Mouse (Mus musculus) forebrain, embryonic 12.5 days (tissue): ENCODE results near the gene Tnnt3. TPM values are rescaled to one million over a fixed set of nuclear protein-coding genes. Genes with fewer than 3 reads are reported as not detected.

ENCODE experiments used
- ATAC-seq: fragments of 200-750 bp; cut with Nextera tagmentation; 2 replicates; pipeline ENCODE4 v1.8.0; 2017; ENCODE audit warnings: moderate TSS enrichment; ENCODE audit not compliant: low FRiP score
- H3K27ac ChIP-seq: fragments of 300-500 bp; sonication (generic); 2 replicates; pipeline ENCODE4 v1.5.1; 2016; ENCODE audit warnings: mild to moderate bottlenecking
- H3K27me3 ChIP-seq: fragments of 300-500 bp; sonication (generic); 2 replicates; pipeline ENCODE4 v1.6.1; 2016; ENCODE audit warnings: mild to moderate bottlenecking
- H3K36me3 ChIP-seq: fragments of 300-500 bp; sonication (generic); replicated peaks from 2 replicates; pipeline ENCODE4 v1.6.1; 2016; ENCODE audit warnings: mild to moderate bottlenecking
- H3K4me1 ChIP-seq: fragments of 300-500 bp; sonication (generic); 2 replicates; pipeline ENCODE4 v1.6.1; 2016
- H3K4me2 ChIP-seq: fragments of 300-500 bp; sonication (generic); 2 replicates; pipeline ENCODE4 v1.6.1; 2016; ENCODE audit warnings: mild to moderate bottlenecking, moderate library complexity
- H3K4me3 ChIP-seq: fragments of 300-500 bp; sonication (generic); replicated peaks from 2 replicates; pipeline ENCODE4 v1.5.1; 2016; ENCODE audit warnings: mild to moderate bottlenecking
- H3K9ac ChIP-seq: fragments of 300-500 bp; sonication (generic); 2 replicates; pipeline ENCODE4 v1.6.1; 2016; ENCODE audit warnings: mild to moderate bottlenecking
- H3K9me3 ChIP-seq: fragments of 300-500 bp; sonication (generic); 2 replicates; pipeline ENCODE4 v1.6.1; 2016
- WGBS: fragments of 180-500 bp; shearing (Covaris S2); methylation state at CpG from one replicate; pipeline ENCODE4 v1.1.7; 2016; 5-methylcytosine and 5-hydroxymethylcytosine counted together
- polyA plus RNA-seq: library from polyadenylated mRNA; unstranded; fragments of >200 nt; fragmentation: Nextera tagmentation; extraction: Ambion mirVana; gene quantifications from 2 replicates; pipeline ENCODE4 v1.2.1, GENCODE M21; 2016

Gene Tnnt3
- polyA plus RNA-seq, 1 experiment from 2014 or later, result 0.78 TPM

DNA sequence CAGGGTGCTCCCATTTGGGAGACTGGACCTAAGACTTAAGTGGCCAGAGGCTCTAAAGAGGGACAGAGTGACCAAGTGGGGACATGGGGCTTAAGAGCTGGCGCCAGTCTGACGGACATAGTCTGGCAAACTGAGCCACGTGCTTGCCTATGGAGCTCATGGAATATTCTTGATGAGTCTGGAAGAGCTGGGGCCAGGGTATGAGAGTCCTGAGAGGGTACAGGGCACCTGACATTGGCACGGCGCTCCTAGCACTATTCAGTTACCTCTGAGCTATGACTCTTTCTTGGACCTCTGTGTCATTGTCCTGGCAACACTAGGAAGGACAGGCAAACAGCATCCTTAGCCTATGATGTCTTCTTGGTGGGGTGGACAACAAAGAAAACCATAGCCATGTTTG, 53.1 kb downstream of the Tnnt3 start:
- no peak for ATAC-seq
- H3K4me2 ChIP-seq, result no peak overlapping the region
- H3K27me3 ChIP-seq, result no peaks in the 10 kb centered on the region
- H3K4me1 ChIP-seq, result peaks cover 24% of the 10 kb centered on the region
- H3K9ac ChIP-seq, result no peak overlapping the region
- no peak overlapping the region for H3K4me3 ChIP-seq
- no peaks in the 10 kb centered on the region for H3K9me3 ChIP-seq
- H3K27ac ChIP-seq, result no peak overlapping the region
- no peaks in the 10 kb centered on the region for H3K36me3 ChIP-seq
- 93% methylated on average over 5 of the region's 5 CpGs for WGBS

DNA sequence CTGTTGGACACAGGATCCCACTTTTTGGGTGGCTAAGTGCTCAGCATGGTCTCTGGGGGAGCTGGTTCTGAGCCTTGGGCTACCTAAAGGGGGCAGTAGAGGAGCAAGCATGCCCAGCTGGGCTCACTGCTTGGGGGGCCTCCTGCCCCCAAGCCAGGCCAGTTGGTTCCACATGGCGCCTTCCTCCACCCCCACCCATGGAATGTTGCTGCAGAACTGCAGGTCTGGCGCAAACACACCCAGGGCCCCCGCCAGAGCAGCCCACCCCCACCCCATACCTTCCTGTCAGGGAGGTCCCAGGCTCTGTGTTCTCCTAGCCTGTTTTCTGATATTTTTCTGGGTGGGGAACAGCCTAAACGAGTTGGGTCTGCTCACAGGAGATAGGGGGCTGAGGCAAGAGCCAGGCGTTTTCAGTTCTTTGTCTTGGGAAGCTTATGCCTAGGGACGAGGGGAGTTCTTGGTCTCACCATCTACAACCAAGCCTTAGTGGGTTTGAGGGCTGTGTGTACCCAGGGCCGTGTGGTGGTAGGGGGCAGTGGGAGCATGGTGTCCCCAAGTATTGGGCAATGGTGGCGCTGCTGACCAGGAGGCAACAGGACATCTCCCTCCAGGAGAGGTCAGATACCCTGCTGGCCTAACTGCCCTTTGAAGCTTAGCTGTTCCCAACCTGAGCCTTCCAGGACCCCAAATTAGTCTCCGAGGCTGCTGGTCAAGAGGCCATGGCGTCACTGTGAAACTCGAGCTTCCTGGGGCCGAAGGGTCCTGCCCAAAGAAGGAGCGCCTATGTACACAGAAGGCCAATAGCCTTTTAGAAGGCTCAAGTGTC, 54.2 kb downstream of the Tnnt3 start:
- H3K9me3 ChIP-seq, result no peaks in the 10 kb centered on the region
- peaks cover 30% of the 10 kb centered on the region for H3K4me1 ChIP-seq
- no peak overlapping the region for H3K4me2 ChIP-seq
- H3K27ac ChIP-seq, result 0 out of 2 replicates have a peak overlapping the region, but pooled peaks have one; percentile 50
- H3K27me3 ChIP-seq, result no peaks in the 10 kb centered on the region
- no peaks in the 10 kb centered on the region for H3K36me3 ChIP-seq
- 58% methylated on average over 13 of the region's 13 CpGs for WGBS
- H3K4me3 ChIP-seq, result no peak overlapping the region
- H3K9ac ChIP-seq, result no peak overlapping the region
- ATAC-seq, result no peak

DNA sequence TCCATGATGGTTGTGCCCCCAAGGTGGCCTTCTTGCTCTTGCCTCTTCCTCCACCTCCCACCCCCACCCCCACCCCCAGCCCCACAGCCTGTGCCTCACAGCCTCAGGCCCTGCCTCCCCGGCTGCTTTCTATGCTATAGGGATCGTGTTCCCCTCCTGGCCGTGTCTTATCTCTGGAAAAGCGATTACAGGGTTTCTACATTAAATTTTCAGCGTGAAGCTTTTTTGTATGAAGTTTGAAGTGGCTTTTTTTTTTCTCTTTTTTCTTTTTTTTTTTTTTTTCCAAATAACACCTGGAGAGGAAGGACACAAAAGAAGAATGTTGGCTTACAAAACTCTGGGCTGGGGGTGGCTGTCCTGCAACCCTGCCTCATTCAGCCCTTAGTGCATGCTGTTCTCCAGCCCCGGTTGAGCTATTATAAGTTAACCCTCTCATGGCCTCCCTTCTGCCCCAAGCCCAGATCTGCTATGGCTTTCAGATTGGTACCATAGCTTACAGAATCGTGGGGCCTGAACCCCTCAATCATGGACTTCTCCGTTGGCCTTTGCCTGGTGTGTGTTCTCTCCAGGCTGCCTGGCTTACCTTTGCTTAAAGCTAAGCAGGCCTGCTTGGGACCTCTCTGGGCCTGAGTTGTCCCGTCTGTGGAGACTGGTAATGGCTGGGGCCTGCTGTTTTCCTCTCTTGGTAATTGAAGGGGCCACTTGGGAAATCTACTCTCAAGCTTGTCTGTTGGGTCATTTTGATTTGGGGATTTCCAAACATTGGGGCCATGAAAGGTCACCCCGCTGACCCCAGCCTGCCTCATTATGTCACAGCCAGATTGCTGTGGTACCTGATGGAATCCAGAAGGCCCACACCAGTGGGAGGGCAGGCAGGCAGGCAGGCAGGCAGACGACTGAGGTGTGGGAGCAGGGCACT, 55.0 kb downstream of the Tnnt3 start:
- no peak overlapping the region for H3K4me2 ChIP-seq
- WGBS, result 41% methylated on average over 11 of the region's 11 CpGs
- H3K9me3 ChIP-seq, result no peaks in the 10 kb centered on the region
- no peak for ATAC-seq
- H3K27me3 ChIP-seq, result no peaks in the 10 kb centered on the region
- no peak overlapping the region for H3K4me3 ChIP-seq
- H3K27ac ChIP-seq, result peak overlapping the region; percentile 60; the same call in 1 of the 2 replicates
- H3K9ac ChIP-seq, result no peak overlapping the region
- H3K36me3 ChIP-seq, result no peaks in the 10 kb centered on the region
- H3K4me1 ChIP-seq, result peaks cover 27% of the 10 kb centered on the region

DNA sequence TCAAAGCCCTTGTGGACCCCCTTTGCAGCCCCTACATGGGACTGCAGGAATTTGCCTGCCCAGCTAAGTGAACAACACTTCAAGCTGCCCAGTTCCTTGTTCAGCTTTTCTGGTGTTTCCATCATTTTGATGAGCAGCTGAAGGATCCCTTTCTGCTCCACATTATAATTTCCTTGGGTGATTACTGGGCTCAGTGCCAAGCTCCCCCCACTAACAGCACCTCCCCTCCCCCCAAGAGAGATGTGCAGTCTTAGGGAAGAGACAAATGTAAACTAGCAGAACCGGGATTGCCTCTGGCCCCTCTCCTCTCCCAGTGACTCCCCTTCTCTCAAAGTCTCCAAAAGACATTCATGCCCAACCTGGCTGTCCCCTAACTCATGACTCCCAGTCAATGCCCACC, 56.0 kb downstream of the Tnnt3 start:
- peak overlapping the region; percentile 27; the same call in 1 of the 2 replicates for H3K9ac ChIP-seq
- H3K4me3 ChIP-seq, result no peak overlapping the region
- H3K4me2 ChIP-seq, result no peak overlapping the region
- 63% methylated on average over 1 of the region's 1 CpGs for WGBS
- no peaks in the 10 kb centered on the region for H3K9me3 ChIP-seq
- no peak for ATAC-seq
- H3K4me1 ChIP-seq, result peaks cover 27% of the 10 kb centered on the region
- H3K27ac ChIP-seq, result peak overlapping the region; percentile 60; the same call in 1 of the 2 replicates
- H3K36me3 ChIP-seq, result no peaks in the 10 kb centered on the region
- no peaks in the 10 kb centered on the region for H3K27me3 ChIP-seq

DNA sequence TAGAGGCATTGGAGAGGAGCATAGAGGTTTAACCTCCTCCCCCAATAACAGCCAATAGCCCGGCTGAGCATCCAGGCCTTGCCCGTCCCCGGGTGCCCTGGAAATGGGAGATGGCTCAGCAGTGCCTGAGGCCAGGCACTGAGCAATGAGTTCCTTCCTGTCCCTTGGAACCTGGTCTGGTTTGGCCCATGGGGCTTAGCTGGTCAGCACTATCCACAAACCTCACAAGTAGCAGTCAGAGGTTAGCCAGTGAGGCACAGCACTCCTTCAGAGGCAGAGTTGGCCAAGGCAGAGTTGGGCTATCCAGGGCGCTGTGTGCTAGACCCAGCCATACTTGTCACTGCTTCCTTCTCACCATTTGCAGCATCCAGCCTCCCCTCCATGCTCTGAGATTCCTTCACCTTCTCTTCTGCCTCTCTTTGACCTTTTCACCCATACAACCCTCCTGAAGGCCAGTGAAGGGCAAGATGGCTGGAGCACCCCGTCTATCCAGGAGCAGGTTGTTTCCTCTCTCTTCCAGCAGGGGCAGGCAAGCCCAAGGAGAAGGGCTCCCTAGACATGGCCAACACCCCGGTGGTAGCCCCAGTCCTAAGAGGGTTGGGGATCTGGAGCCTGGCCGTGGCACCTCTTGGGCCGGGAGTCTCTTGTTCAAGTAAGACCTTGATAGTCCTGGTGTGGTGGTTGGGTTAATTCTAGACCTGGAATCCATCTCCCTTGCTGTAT, 56.9 kb downstream of the Tnnt3 start:
- no peak for ATAC-seq
- Histone ChIP-seq H3K36me3 (no peaks in the 10 kb centered on the region), H3K27me3 (no peaks in the 10 kb centered on the region), H3K4me3 (no peak overlapping the region), H3K4me1 (peaks cover 27% of the 10 kb centered on the region), H3K27ac (no peak overlapping the region), H3K9ac (no peak overlapping the region), H3K9me3 (no peaks in the 10 kb centered on the region), H3K4me2 (no peak overlapping the region)
- 92% methylated on average over 8 of the region's 8 CpGs for WGBS

DNA sequence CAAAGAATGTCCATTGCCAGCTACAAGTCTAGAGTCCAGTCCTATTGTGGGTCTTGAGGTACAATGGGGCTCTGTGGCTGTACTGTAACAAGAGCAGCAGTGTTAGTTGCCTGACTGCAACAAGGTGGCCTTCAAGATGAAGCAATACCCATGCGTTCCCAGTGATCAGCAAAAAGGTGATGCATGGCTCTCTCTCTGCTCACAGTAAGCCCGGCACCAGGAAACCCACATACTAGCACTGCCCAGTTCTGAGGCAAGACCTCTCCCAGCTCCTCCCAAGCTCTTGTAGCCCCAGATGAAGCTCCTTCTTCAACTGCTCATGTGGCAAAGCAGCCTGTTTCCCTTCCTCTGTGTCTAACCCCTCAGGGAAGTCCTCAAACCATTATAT, 57.4 kb downstream of the Tnnt3 start:
- no peaks in the 10 kb centered on the region for H3K36me3 ChIP-seq
- no peak overlapping the region for H3K9ac ChIP-seq
- H3K4me3 ChIP-seq, result no peak overlapping the region
- H3K4me2 ChIP-seq, result no peak overlapping the region
- 97% methylated on average over 2 of the region's 2 CpGs for WGBS
- H3K9me3 ChIP-seq, result no peaks in the 10 kb centered on the region
- no peak for ATAC-seq
- peaks cover 30% of the 10 kb centered on the region for H3K4me1 ChIP-seq
- H3K27ac ChIP-seq, result no peak overlapping the region
- H3K27me3 ChIP-seq, result 0 out of 2 replicates have a peak, but pooled peaks cover 3% of the 10 kb centered on the region

DNA sequence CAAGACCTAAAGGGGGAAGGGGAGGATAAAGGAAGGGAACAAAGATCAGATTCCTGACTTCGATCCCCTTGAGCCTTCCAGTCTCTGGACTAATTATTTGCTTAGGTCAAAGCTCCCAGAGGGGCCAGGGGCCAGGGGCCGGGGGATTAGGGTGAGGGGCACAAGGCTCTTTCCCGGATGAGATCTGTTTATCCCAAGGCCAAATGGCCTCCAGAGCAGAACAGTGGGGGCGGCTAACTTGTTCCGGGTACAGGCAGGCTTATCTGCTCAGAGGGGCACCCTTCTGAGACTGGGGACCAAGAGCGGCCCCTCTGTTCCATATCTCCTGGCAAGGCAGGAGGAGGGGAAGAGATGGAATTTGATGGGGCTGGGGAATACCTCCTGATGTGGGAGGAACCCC, 59.1 kb downstream of the Tnnt3 start:
- 16% methylated on average over 6 of the region's 6 CpGs for WGBS

DNA sequence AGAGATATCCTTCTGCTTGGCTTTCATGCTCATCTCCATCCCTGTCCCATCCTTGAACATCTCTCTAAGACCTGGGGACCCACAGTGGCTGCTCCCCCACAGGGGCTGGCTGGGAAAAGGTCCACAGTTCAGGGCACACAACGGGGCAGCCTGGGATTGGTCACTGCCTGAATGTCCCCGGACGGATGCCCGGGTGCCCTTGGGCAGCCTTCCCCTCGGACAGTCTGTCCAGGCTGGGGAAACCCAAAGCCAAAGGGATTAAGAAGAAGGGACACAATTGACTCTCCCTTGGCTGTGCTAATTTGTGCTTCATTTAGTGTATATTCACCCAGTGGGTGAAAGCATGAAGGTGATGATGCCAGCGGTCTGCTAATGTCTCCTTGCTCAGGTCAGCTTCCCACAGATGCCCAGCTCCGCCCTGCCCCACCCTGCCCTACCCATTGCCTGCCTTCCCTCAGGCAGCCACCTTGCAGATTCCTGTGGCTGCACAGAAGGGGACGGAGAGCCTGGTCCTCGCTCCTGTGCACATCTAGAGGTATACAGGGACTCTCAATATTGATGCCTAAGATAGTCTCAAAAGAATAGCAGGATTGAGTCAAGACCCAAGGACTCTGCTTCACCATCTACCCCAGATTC, 60.0 kb downstream of the Tnnt3 start:
- Histone ChIP-seq H3K4me1 (peaks cover 45% of the 10 kb centered on the region), H3K36me3 (no peaks in the 10 kb centered on the region), H3K9me3 (no peaks in the 10 kb centered on the region), H3K4me2 (no peak overlapping the region), H3K9ac (no peak overlapping the region), H3K27ac (no peak overlapping the region), H3K4me3 (no peak overlapping the region), H3K27me3 (0 out of 2 replicates have a peak, but pooled peaks cover 7% of the 10 kb centered on the region)
- no peak for ATAC-seq
- WGBS, result 89% methylated on average over 9 of the region's 9 CpGs

More for the DNA sequence above, 59.1 kb downstream of the Tnnt3 start:
- ATAC-seq, result no peak
- H3K4me1 ChIP-seq, result peaks cover 46% of the 10 kb centered on the region
- no peak overlapping the region for H3K4me2 ChIP-seq
- no peak overlapping the region for H3K9ac ChIP-seq
- H3K27me3 ChIP-seq, result 0 out of 2 replicates have a peak, but pooled peaks cover 7% of the 10 kb centered on the region
- no peak overlapping the region for H3K27ac ChIP-seq
- H3K36me3 ChIP-seq, result no peaks in the 10 kb centered on the region
- no peak overlapping the region for H3K4me3 ChIP-seq
- H3K9me3 ChIP-seq, result no peaks in the 10 kb centered on the region

DNA sequence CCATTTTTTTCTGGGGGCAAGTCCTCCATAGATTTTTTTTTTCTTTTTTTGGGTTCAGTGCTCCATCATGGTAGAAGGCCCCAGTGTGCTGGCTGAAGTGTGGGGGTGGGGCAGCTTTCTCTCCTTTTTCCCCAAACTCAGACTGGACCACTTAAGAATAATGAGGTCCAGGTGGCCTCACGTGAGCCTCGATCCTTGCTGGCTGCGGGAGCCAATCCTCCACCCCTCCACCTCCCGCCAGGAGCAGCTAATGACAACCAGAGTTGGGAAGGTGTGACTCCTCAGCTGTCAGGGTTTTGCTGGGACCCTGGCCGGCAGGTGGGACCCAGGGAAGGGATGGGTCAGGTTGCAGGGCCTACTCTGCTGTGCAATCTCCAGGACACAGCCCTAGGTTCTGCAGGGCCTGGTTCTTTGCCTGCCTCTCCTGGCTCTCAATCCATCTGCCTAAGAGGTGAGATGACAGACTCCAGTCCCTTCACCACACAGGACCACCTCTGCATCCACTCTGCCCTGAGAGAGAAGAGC, 61.1 kb downstream of the Tnnt3 start:
- H3K36me3 ChIP-seq, result no peaks in the 10 kb centered on the region
- 69% methylated on average over 5 of the region's 5 CpGs for WGBS
- no peak overlapping the region for H3K27ac ChIP-seq
- H3K9ac ChIP-seq, result no peak overlapping the region
- no peak for ATAC-seq
- peaks cover 35% of the 10 kb centered on the region for H3K4me1 ChIP-seq
- H3K4me2 ChIP-seq, result no peak overlapping the region
- no peaks in the 10 kb centered on the region for H3K9me3 ChIP-seq
- H3K27me3 ChIP-seq, result 0 out of 2 replicates have a peak, but pooled peaks cover 7% of the 10 kb centered on the region
- H3K4me3 ChIP-seq, result no peak overlapping the region

DNA sequence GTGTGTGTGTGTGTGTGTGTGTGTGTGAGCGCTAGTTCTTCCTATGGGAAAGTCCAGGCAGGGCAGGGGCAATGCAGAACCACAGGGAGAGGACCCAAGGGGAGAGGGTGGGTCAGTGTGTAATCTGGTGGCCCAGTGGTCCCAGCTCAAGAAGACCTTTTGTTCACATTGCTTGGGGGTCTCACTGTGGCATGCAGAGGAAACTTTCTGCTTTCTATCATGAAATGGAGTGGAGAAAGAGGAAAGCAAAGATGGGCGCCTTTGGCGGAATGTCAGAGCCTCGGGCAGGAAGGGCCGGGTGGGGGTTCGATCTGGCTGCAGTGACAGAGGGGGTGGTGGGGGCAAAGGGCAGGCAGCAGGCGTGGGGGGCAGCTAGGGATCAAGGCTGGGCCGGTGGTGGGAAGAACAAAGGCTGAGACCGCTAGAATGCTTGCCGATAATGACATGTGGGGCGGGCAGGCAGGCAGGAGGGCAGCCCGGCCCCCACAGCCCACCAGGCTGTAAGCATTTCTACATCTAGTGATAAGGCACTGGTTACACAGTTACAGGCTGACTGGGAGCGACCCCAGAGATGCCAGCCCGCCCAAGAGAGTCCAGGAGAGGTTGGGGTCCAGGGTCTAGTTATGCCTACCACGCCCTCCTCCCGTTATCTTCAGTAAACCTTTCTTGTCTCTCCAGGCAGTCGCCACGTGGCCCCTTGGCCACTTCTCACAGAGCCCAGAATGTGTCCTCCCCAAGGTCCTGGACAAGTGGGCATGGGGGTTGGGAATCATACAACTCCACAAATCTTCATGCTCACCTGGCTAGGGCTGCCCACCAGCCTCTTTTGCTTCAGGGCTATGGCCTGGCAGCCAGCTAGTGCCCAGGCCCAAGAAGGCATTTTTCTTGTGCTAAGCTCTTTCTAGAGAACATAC, 62.6 kb downstream of the Tnnt3 start:
- Histone ChIP-seq H3K27ac (0 out of 2 replicates have a peak overlapping the region, but pooled peaks have one; percentile 25), H3K4me2 (no peak overlapping the region), H3K9me3 (no peaks in the 10 kb centered on the region), H3K27me3 (0 out of 2 replicates have a peak, but pooled peaks cover 7% of the 10 kb centered on the region), H3K4me3 (no peak overlapping the region), H3K36me3 (no peaks in the 10 kb centered on the region), H3K4me1 (peaks cover 34% of the 10 kb centered on the region), H3K9ac (no peak overlapping the region)
- WGBS, result 36% methylated on average over 18 of the region's 18 CpGs
- ATAC-seq, result no peak
